Mouse (Mus musculus): Measurements from ENCODE around the gene Spc25. TPM values are rescaled to one million over a fixed set of nuclear protein-coding genes. Genes with fewer than 3 reads are reported as not detected.

The Spc25 gene
- polyA plus RNA-seq (2015; fragmentation: Nextera tagmentation; extraction: Ambion mirVana): 138 and 158 TPM in 2 replicates

- Histone ChIP-seq H3K36me3 (ENCODE audit: control insufficient read depth, insufficient read depth) (peaks cover 14% of the 10 kb centered on the region), H3K9me3 (replicated peaks; ENCODE audit: control insufficient read depth, low read length) (no peaks in the 10 kb centered on the region), H3K4me1 (ENCODE audit: control insufficient read depth, insufficient read depth, low read length) (peaks cover 8% of the 10 kb centered on the region), H3K27ac (ENCODE audit: low read length) (peak within 1 kb of the TSS; percentile 71), H3K4me2 (ENCODE audit: low read depth, low read length) (peak within 1 kb of the TSS; percentile 86), H3K4me3 (ENCODE audit: low read length) (peak within 1 kb of the TSS; percentile 80), H3K27me3 (ENCODE audit: control insufficient read depth, insufficient read depth, low read length) (no peaks in the 10 kb centered on the region), H3K9ac (ENCODE audit: low read length) (peak within 1 kb of the TSS; percentile 85)
- WGBS: under 1% methylated on average over 46 of the region's 46 CpGs
- peak; percentile 100 for ATAC-seq (replicated peaks; ENCODE audit: extremely low read depth, insufficient read depth, low FRiP score)
These were observed at the start of gene Spc25 for GRCm38 (mm10) chr2:69205791-69206351. Gene Spc25, minus strand, starts transcription at chr2:69206194.

GRCm38 (mm10) chr2:69248221-69248755, 42.3 kb upstream of the Spc25 start:
- no peaks in the 10 kb centered on the region for H3K9me3 ChIP-seq (replicated peaks; ENCODE audit: control insufficient read depth, low read length)
- no peak for ATAC-seq (replicated peaks; ENCODE audit: extremely low read depth, insufficient read depth, low FRiP score)
- H3K27ac ChIP-seq (ENCODE audit: low read length): no peak overlapping the region
- no peak overlapping the region for H3K4me3 ChIP-seq (ENCODE audit: low read length)
- H3K9ac ChIP-seq (ENCODE audit: low read length): no peak overlapping the region
- no peaks in the 10 kb centered on the region for H3K36me3 ChIP-seq (ENCODE audit: control insufficient read depth, insufficient read depth)
- no peak overlapping the region for H3K4me2 ChIP-seq (ENCODE audit: low read depth, low read length)
- no peaks in the 10 kb centered on the region for H3K4me1 ChIP-seq (ENCODE audit: control insufficient read depth, insufficient read depth, low read length)
- WGBS: 58% methylated on average over 16 of the region's 16 CpGs
- no peaks in the 10 kb centered on the region for H3K27me3 ChIP-seq (ENCODE audit: control insufficient read depth, insufficient read depth, low read length)

DNA sequence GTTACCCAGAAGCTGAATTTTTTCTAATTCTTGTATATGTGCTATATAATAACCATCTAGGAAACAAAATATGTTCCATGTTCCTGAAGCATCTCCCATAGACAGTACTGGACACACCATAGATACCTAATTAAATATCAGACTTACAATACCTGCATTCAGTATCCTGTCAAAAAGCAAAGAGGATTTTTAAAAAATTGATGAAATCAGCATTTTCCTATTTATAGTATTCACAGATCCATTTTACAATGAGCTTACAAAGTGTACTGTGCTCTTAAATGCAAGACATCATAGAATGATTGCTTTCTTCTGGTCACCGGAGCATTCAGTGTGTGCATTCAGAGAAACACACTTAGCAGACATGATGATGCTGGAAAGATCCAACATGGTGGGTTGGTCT, 41.1 kb upstream of the Spc25 start:
- H3K4me2 ChIP-seq (ENCODE audit: low read depth, low read length): no peak overlapping the region
- H3K4me3 ChIP-seq (ENCODE audit: low read length): no peak overlapping the region
- H3K4me1 ChIP-seq (ENCODE audit: control insufficient read depth, insufficient read depth, low read length): no peaks in the 10 kb centered on the region
- no peak overlapping the region for H3K9ac ChIP-seq (ENCODE audit: low read length)
- WGBS: 92% methylated on average over 1 of the region's 1 CpGs
- no peak for ATAC-seq (replicated peaks; ENCODE audit: extremely low read depth, insufficient read depth, low FRiP score)
- no peaks in the 10 kb centered on the region for H3K36me3 ChIP-seq (ENCODE audit: control insufficient read depth, insufficient read depth)
- no peak overlapping the region for H3K27ac ChIP-seq (ENCODE audit: low read length)
- no peaks in the 10 kb centered on the region for H3K27me3 ChIP-seq (ENCODE audit: control insufficient read depth, insufficient read depth, low read length)
- no peaks in the 10 kb centered on the region for H3K9me3 ChIP-seq (replicated peaks; ENCODE audit: control insufficient read depth, low read length)

DNA sequence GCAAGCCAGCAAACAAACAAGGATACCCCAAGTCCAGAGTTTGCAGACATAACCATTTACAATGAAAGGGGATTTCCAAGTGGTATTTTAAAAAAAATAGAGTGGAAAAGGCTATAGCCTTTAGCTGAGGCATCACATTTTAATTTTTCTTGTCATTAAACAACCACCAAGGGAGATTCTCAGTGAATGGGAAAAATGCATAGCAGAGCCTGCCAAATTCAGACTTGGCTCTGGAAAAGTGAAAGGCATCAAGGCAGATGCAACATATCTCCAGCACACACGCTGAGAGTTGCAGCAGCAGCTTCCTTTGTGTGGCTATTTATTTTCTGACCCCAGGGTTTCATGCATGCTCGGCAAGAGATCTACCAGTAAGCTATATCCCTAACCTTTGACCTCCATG, 38.9 kb upstream of the Spc25 start:
- Histone ChIP-seq H3K4me1 (ENCODE audit: control insufficient read depth, insufficient read depth, low read length) (no peaks in the 10 kb centered on the region), H3K4me2 (ENCODE audit: low read depth, low read length) (no peak overlapping the region), H3K9me3 (replicated peaks; ENCODE audit: control insufficient read depth, low read length) (no peaks in the 10 kb centered on the region), H3K9ac (ENCODE audit: low read length) (no peak overlapping the region), H3K36me3 (ENCODE audit: control insufficient read depth, insufficient read depth) (no peaks in the 10 kb centered on the region), H3K27ac (ENCODE audit: low read length) (no peak overlapping the region), H3K4me3 (ENCODE audit: low read length) (no peak overlapping the region), H3K27me3 (ENCODE audit: control insufficient read depth, insufficient read depth, low read length) (no peaks in the 10 kb centered on the region)
- ATAC-seq (replicated peaks; ENCODE audit: extremely low read depth, insufficient read depth, low FRiP score): no peak
- WGBS: 41% methylated on average over 2 of the region's 2 CpGs

DNA sequence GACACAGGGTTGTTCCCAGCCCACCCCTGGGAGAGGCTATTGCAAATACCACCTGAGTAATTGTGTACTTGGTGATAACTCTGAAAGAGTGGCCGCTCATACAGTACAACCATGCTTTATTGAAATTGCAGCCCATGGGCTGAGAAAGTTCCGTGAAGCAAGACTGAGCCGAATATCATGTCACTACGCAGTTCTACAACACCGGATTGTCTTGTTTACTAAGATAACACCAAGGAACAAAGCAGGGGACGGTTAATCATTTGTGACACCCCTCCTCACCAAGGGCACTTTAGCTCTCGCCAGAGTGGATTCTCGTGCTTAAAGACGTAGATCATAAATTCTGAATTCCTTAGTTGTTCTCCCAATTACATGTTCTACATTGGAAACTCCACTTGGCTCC, 33.3 kb upstream of the Spc25 start:
- H3K36me3 ChIP-seq (ENCODE audit: control insufficient read depth, insufficient read depth): no peaks in the 10 kb centered on the region
- 81% methylated on average over 9 of the region's 9 CpGs for WGBS
- no peaks in the 10 kb centered on the region for H3K27me3 ChIP-seq (ENCODE audit: control insufficient read depth, insufficient read depth, low read length)
- no peaks in the 10 kb centered on the region for H3K9me3 ChIP-seq (replicated peaks; ENCODE audit: control insufficient read depth, low read length)
- no peak overlapping the region for H3K4me3 ChIP-seq (ENCODE audit: low read length)
- no peak overlapping the region for H3K4me2 ChIP-seq (ENCODE audit: low read depth, low read length)
- H3K9ac ChIP-seq (ENCODE audit: low read length): no peak overlapping the region
- no peaks in the 10 kb centered on the region for H3K4me1 ChIP-seq (ENCODE audit: control insufficient read depth, insufficient read depth, low read length)
- H3K27ac ChIP-seq (ENCODE audit: low read length): no peak overlapping the region
- no peak for ATAC-seq (replicated peaks; ENCODE audit: extremely low read depth, insufficient read depth, low FRiP score)

GRCm38 (mm10) chr2:69234976-69235678, 29.1 kb upstream of the Spc25 start:
- 89% methylated on average over 5 of the region's 5 CpGs for WGBS

DNA sequence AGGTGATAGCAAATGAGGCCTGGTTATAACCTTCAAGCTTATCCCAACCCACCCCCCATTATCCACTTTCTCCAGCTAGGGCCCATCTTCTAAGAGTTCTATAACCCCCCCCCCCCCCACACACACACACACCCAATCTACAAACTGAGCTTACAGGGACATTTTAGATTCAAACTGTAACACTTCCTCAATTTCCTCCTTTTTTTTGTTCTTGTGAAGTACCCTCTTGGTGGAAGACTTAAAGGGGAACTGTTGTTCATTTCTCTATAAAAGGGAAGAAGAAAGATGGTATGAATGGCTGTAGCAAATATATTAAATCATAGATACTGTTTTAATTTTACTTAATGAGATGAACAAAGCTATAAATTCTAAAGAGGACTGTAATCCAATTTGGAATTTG, 26.1 kb upstream of the Spc25 start:
- Histone ChIP-seq H3K4me3 (ENCODE audit: low read length) (no peak overlapping the region), H3K4me1 (ENCODE audit: control insufficient read depth, insufficient read depth, low read length) (no peaks in the 10 kb centered on the region), H3K9me3 (replicated peaks; ENCODE audit: control insufficient read depth, low read length) (no peaks in the 10 kb centered on the region), H3K27ac (ENCODE audit: low read length) (no peak overlapping the region), H3K9ac (ENCODE audit: low read length) (no peak overlapping the region), H3K4me2 (ENCODE audit: low read depth, low read length) (no peak overlapping the region), H3K36me3 (ENCODE audit: control insufficient read depth, insufficient read depth) (no peaks in the 10 kb centered on the region), H3K27me3 (ENCODE audit: control insufficient read depth, insufficient read depth, low read length) (no peaks in the 10 kb centered on the region)
- no peak for ATAC-seq (replicated peaks; ENCODE audit: extremely low read depth, insufficient read depth, low FRiP score)

More at GRCm38 (mm10) chr2:69234976-69235678, 29.1 kb upstream of the Spc25 start:
- Histone ChIP-seq H3K4me1 (ENCODE audit: control insufficient read depth, insufficient read depth, low read length) (no peaks in the 10 kb centered on the region), H3K4me2 (ENCODE audit: low read depth, low read length) (no peak overlapping the region), H3K4me3 (ENCODE audit: low read length) (no peak overlapping the region), H3K36me3 (ENCODE audit: control insufficient read depth, insufficient read depth) (no peaks in the 10 kb centered on the region), H3K27ac (ENCODE audit: low read length) (no peak overlapping the region), H3K9ac (ENCODE audit: low read length) (no peak overlapping the region), H3K27me3 (ENCODE audit: control insufficient read depth, insufficient read depth, low read length) (no peaks in the 10 kb centered on the region), H3K9me3 (replicated peaks; ENCODE audit: control insufficient read depth, low read length) (no peaks in the 10 kb centered on the region)
- ATAC-seq (replicated peaks; ENCODE audit: extremely low read depth, insufficient read depth, low FRiP score): no peak

GRCm38 (mm10) chr2:69230137-69230536, 24.1 kb upstream of the Spc25 start:
- no peaks in the 10 kb centered on the region for H3K27me3 ChIP-seq (ENCODE audit: control insufficient read depth, insufficient read depth, low read length)
- no peaks in the 10 kb centered on the region for H3K36me3 ChIP-seq (ENCODE audit: control insufficient read depth, insufficient read depth)
- no peak overlapping the region for H3K4me2 ChIP-seq (ENCODE audit: low read depth, low read length)
- no peak overlapping the region for H3K27ac ChIP-seq (ENCODE audit: low read length)
- no peak for ATAC-seq (replicated peaks; ENCODE audit: extremely low read depth, insufficient read depth, low FRiP score)
- 75% methylated on average over 2 of the region's 2 CpGs for WGBS
- H3K4me3 ChIP-seq (ENCODE audit: low read length): no peak overlapping the region
- H3K4me1 ChIP-seq (ENCODE audit: control insufficient read depth, insufficient read depth, low read length): no peaks in the 10 kb centered on the region
- H3K9ac ChIP-seq (ENCODE audit: low read length): no peak overlapping the region
- H3K9me3 ChIP-seq (replicated peaks; ENCODE audit: control insufficient read depth, low read length): no peaks in the 10 kb centered on the region

GRCm38 (mm10) chr2:69228635-69229034, 22.6 kb upstream of the Spc25 start:
- 80% methylated on average over 6 of the region's 6 CpGs for WGBS
- ATAC-seq (replicated peaks; ENCODE audit: extremely low read depth, insufficient read depth, low FRiP score): no peak

More at GRCm38 (mm10) chr2:69228635-69229034, 22.6 kb upstream of the Spc25 start:
- H3K9me3 ChIP-seq (replicated peaks; ENCODE audit: control insufficient read depth, low read length): no peaks in the 10 kb centered on the region
- no peak overlapping the region for H3K4me3 ChIP-seq (ENCODE audit: low read length)
- no peaks in the 10 kb centered on the region for H3K4me1 ChIP-seq (ENCODE audit: control insufficient read depth, insufficient read depth, low read length)
- H3K27me3 ChIP-seq (ENCODE audit: control insufficient read depth, insufficient read depth, low read length): no peaks in the 10 kb centered on the region
- no peak overlapping the region for H3K4me2 ChIP-seq (ENCODE audit: low read depth, low read length)
- H3K27ac ChIP-seq (ENCODE audit: low read length): no peak overlapping the region
- H3K9ac ChIP-seq (ENCODE audit: low read length): no peak overlapping the region
- no peaks in the 10 kb centered on the region for H3K36me3 ChIP-seq (ENCODE audit: control insufficient read depth, insufficient read depth)
